Mouse (Mus musculus) forebrain, postnatal 0 days (tissue): ENCODE data around the gene Pidd1. TPM values are rescaled to one million over a fixed set of nuclear protein-coding genes. Genes with fewer than 3 reads are reported as not detected.

Experiments
- ATAC-seq: fragments of 200-750 bp; cut with Nextera tagmentation; 2 replicates; pipeline ENCODE4 v1.8.0; 2017; ENCODE audit warnings: mild to moderate bottlenecking, moderate library complexity
- DNase-seq: peaks from one replicate; pipeline ENCODE4 v3.0.0-alpha.2; 2015
- H3K27ac ChIP-seq: fragments of 300-500 bp; sonication (generic); 2 replicates; pipeline ENCODE4 v1.5.1; 2014; ENCODE audit warnings: low read depth, mild to moderate bottlenecking, antibody characterized with exemption, low read length, moderate library complexity, mixed read lengths
- H3K27me3 ChIP-seq: fragments of 300-500 bp; sonication (generic); 2 replicates; pipeline ENCODE4 v1.6.1; 2014; ENCODE audit warnings: mild to moderate bottlenecking, low read length, mixed read lengths; ENCODE audit not compliant: insufficient read depth
- H3K36me3 ChIP-seq: fragments of 300-500 bp; sonication (generic); 2 replicates; pipeline ENCODE4 v1.6.1; 2014; ENCODE audit warnings: mild to moderate bottlenecking, moderate library complexity; ENCODE audit not compliant: insufficient read depth
- H3K4me1 ChIP-seq: fragments of 300-500 bp; sonication (generic); 2 replicates; pipeline ENCODE4 v1.6.1; 2014; ENCODE audit warnings: antibody characterized with exemption; ENCODE audit not compliant: insufficient read depth
- H3K4me2 ChIP-seq: fragments of 300-500 bp; sonication (generic); 2 replicates; pipeline ENCODE4 v1.6.1; 2014; ENCODE audit warnings: low read depth, mild to moderate bottlenecking, moderate library complexity
- H3K4me3 ChIP-seq: fragments of 300-500 bp; sonication (generic); 2 replicates; pipeline ENCODE4 v1.5.1; 2014; ENCODE audit warnings: low read depth, low read length, mixed read lengths
- H3K9ac ChIP-seq: fragments of 300-500 bp; sonication (generic); 2 replicates; pipeline ENCODE4 v1.6.1; 2014; ENCODE audit warnings: mild to moderate bottlenecking
- H3K9me3 ChIP-seq: fragments of 300-500 bp; sonication (generic); 2 replicates; pipeline ENCODE4 v1.6.1; 2016; ENCODE audit warnings: low read length
- CTCF ChIP-seq: sonication (generic); IDR thresholded peaks from 2 replicates; pipeline ENCODE4 v1.5.1; 2016; ENCODE audit warnings: antibody characterized with exemption, control low read depth, low read depth
- WGBS: fragments of 180-500 bp; shearing (Covaris S2); extraction: QIAGEN DNeasy Blood & Tissue Kit; methylation state at CpG from one replicate; pipeline ENCODE4 v1.1.7; 2014; 5-methylcytosine and 5-hydroxymethylcytosine counted together
- polyA plus RNA-seq: library from polyadenylated mRNA; unstranded; fragments of >200 nt; fragmentation: Nextera tagmentation; extraction: Ambion mirVana; gene quantifications from 2 replicates; pipeline ENCODE4 v1.2.1, GENCODE M21; 2015
- total RNA-seq: library from RNA; depleted of rRNA; stranded (reverse); fragments of >200 nt; gene quantifications from 2 replicates; pipeline ENCODE4 v1.2.3, GENCODE M21; 2014

The Pidd1 gene
- total and polyA plus RNA-seq, 2 experiments from 2014 or later: 2.0 to 2.3 TPM

GRCm38 (mm10) chr7:141468522-141469211, 24.8 kb upstream of the Pidd1 start:
- H3K36me3 ChIP-seq: peaks cover 23% of the 10 kb centered on the region
- peak overlapping the region; percentile 72 for H3K4me2 ChIP-seq
- H3K9ac ChIP-seq: peak overlapping the region; percentile 69
- 8% methylated on average over 8 of the region's 8 CpGs for WGBS
- peak overlapping the region; percentile 84 for H3K27ac ChIP-seq
- DNase-seq (peak; percentile 82), ATAC-seq (peak; percentile 84)
- peaks cover 20% of the 10 kb centered on the region; the same call in 1 of the 2 replicates for H3K4me1 ChIP-seq
- H3K9me3 ChIP-seq: no peaks in the 10 kb centered on the region
- H3K27me3 ChIP-seq: peaks cover 25% of the 10 kb centered on the region
- peak; percentile 59 for TF ChIP-seq CTCF
- H3K4me3 ChIP-seq: peak overlapping the region; percentile 62

GRCm38 (mm10) chr7:141468164-141468521, 24.3 kb upstream of the Pidd1 start:
- Histone ChIP-seq H3K27ac (peak overlapping the region; percentile 84), H3K4me1 (peaks cover 19% of the 10 kb centered on the region; the same call in 1 of the 2 replicates), H3K4me2 (peak overlapping the region; percentile 72), H3K4me3 (peak overlapping the region; percentile 62), H3K27me3 (peaks cover 25% of the 10 kb centered on the region), H3K36me3 (peaks cover 23% of the 10 kb centered on the region), H3K9me3 (no peaks in the 10 kb centered on the region), H3K9ac (peak overlapping the region; percentile 69)
- ATAC-seq: peak; percentile 14; the same call in 1 of the 2 replicates
- no peak for TF ChIP-seq CTCF
- WGBS: 21% methylated on average over 5 of the region's 5 CpGs
- DNase-seq: no peak

GRCm38 (mm10) chr7:141467230-141468030, 23.6 kb upstream of the Pidd1 start, which contains the start of gene Cd151:
Gene Cd151 (plus strand): TSS chr7:141467392.
- DNase-seq (peak; percentile 77), ATAC-seq (peak; percentile 60)
- WGBS: 6% methylated on average over 51 of the region's 52 CpGs

GRCm38 (mm10) chr7:141466607-141467148, 22.9 kb upstream of the Pidd1 start:
- no peak for TF ChIP-seq CTCF
- 60% methylated on average over 10 of the region's 10 CpGs for WGBS
- Histone ChIP-seq H3K4me2 (peak overlapping the region; percentile 72), H3K27me3 (peaks cover 36% of the 10 kb centered on the region), H3K9ac (peak overlapping the region; percentile 69), H3K27ac (no peak overlapping the region), H3K9me3 (no peaks in the 10 kb centered on the region), H3K4me3 (peak overlapping the region; percentile 62), H3K4me1 (peaks cover 19% of the 10 kb centered on the region; the same call in 1 of the 2 replicates), H3K36me3 (peaks cover 19% of the 10 kb centered on the region)
- no peak for DNase-seq
- no peak for ATAC-seq

More at GRCm38 (mm10) chr7:141467230-141468030, 23.6 kb upstream of the Pidd1 start, which contains the start of gene Cd151:
- Histone ChIP-seq H3K27me3 (peaks cover 29% of the 10 kb centered on the region), H3K27ac (peak within 1 kb of the TSS; percentile 84), H3K9me3 (no peaks in the 10 kb centered on the region), H3K9ac (peak within 1 kb of the TSS; percentile 69), H3K4me3 (peak within 1 kb of the TSS; percentile 62), H3K4me1 (peaks cover 19% of the 10 kb centered on the region; the same call in 1 of the 2 replicates), H3K36me3 (peaks cover 23% of the 10 kb centered on the region), H3K4me2 (peak within 1 kb of the TSS; percentile 72)
- no peak for TF ChIP-seq CTCF

GRCm38 (mm10) chr7:141466045-141466394, 22.2 kb upstream of the Pidd1 start:
- no peak overlapping the region for H3K9ac ChIP-seq
- H3K9me3 ChIP-seq: no peaks in the 10 kb centered on the region
- no peak for TF ChIP-seq CTCF
- peaks cover 14% of the 10 kb centered on the region for H3K36me3 ChIP-seq
- 77% methylated on average over 7 of the region's 7 CpGs for WGBS
- H3K4me3 ChIP-seq: no peak overlapping the region
- DNase-seq: no peak
- ATAC-seq: no peak
- peaks cover 19% of the 10 kb centered on the region; the same call in 1 of the 2 replicates for H3K4me1 ChIP-seq
- peaks cover 43% of the 10 kb centered on the region for H3K27me3 ChIP-seq
- H3K4me2 ChIP-seq: no peak overlapping the region
- H3K27ac ChIP-seq: no peak overlapping the region

- H3K27ac ChIP-seq: no peak overlapping the region
- peaks cover 19% of the 10 kb centered on the region; the same call in 1 of the 2 replicates for H3K4me1 ChIP-seq
- peak overlapping the region; percentile 24; the same call in 1 of the 2 replicates for H3K4me2 ChIP-seq
- H3K9me3 ChIP-seq: no peaks in the 10 kb centered on the region
- TF ChIP-seq CTCF: no peak
- WGBS: 47% methylated on average over 8 of the region's 10 CpGs
- ATAC-seq: no peak
- no peak for DNase-seq
- H3K27me3 ChIP-seq: peaks cover 48% of the 10 kb centered on the region
- peaks cover 10% of the 10 kb centered on the region for H3K36me3 ChIP-seq
- no peak overlapping the region for H3K4me3 ChIP-seq
- H3K9ac ChIP-seq: 0 out of 2 replicates have a peak overlapping the region, but pooled peaks have one; percentile 3
Observed at GRCm38 (mm10) chr7:141465388-141466044, 21.7 kb upstream of the Pidd1 start.
